In the genomic region with DNA sequence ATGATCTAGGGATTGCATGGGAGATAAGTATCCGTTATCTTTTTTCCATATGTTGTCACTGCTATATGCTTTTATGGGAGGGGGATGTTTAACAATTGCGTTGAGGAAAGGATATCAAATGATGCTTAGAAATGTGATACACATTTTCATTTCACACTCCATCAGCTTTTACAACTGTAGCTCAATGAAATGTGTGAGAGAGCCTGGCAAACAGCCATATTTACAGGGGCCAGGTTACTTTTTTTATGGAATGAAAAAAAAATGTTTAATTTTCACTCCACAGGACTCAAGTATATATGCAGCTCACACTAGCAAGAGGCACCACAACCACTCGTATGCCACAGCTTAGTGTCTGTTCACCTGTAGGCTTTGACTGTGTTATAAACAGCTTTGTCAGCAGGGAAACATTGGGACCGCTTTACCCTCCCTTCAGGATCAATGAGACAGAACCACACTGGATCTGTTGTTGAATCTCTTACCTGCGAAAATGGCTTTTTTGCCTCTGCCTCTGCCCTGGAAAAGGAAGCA, we compare ENCODE assay signal across 19 mouse cellular contexts.
DNase-seq lines count a peak whose midpoint lies in the region; ATAC-seq and TF ChIP-seq lines count a peak whose summit lies in the region.
"Had no signal": no experiment of that assay in that cellular context is flagged by ENCODE, and none has a peak within 500 bp of the region (broad histone marks: within the 10 kb centered on the region; RNA-seq: fewer than 3 reads in every experiment).

No protein-coding gene starts in this region.

- no peak overlapping the region for H3K9ac ChIP-seq in forebrain, embryonic 14.5 days (ENCODE audit: low read length)
- H3K9ac ChIP-seq in forebrain, postnatal 0 days, result no peak overlapping the region
- no peak overlapping the region for H3K9ac ChIP-seq in hindbrain, embryonic 15.5 days
- no peak overlapping the region for H3K9ac ChIP-seq in hindbrain, postnatal 0 days (replicated peaks; ENCODE audit: low read length)
- H3K9ac ChIP-seq in kidney, postnatal 0 days (ENCODE audit: low read depth, low read length), result no peak overlapping the region
- H3K9ac ChIP-seq in stomach, postnatal 0 days (ENCODE audit: low read length), result no peak overlapping the region
- H3K9ac ChIP-seq: embryonic facial prominence, embryonic 12.5 days; hindbrain, embryonic 12.5 days had no signal

- ATAC-seq in forebrain, embryonic 14.5 days, result no peak
- no peak for ATAC-seq in forebrain, postnatal 0 days
- ATAC-seq in hindbrain, embryonic 15.5 days (ENCODE audit: low FRiP score, low read depth), result no peak
- no peak for ATAC-seq in hindbrain, postnatal 0 days
- no peak for ATAC-seq in kidney, postnatal 0 days (replicated peaks; ENCODE audit: low FRiP score, low read depth)
- no peak for ATAC-seq in stomach, postnatal 0 days (ENCODE audit: low FRiP score, low TSS enrichment)
- ATAC-seq: forebrain, embryonic 16.5 days; inflammation-experienced regulatory T-cells, adult 6 months had no signal

- no peak for TF ChIP-seq EP300 in stomach, postnatal 0 days (optimal IDR thresholded peaks at IDR 0.05)

- H3K27me3 ChIP-seq in forebrain, embryonic 14.5 days (replicated peaks; ENCODE audit: control insufficient read depth, insufficient read depth, low read length), result no peaks in the 10 kb centered on the region
- no peaks in the 10 kb centered on the region for H3K27me3 ChIP-seq in forebrain, postnatal 0 days (ENCODE audit: insufficient read depth, low read length)
- H3K27me3 ChIP-seq in hindbrain, embryonic 15.5 days, result no peaks in the 10 kb centered on the region
- no peaks in the 10 kb centered on the region for H3K27me3 ChIP-seq in hindbrain, postnatal 0 days (ENCODE audit: insufficient read depth, low read length)
- no peaks in the 10 kb centered on the region for H3K27me3 ChIP-seq in kidney, postnatal 0 days (ENCODE audit: insufficient read depth, low read length)
- no peaks in the 10 kb centered on the region for H3K27me3 ChIP-seq in limb, embryonic 10.5 days (ENCODE audit: low read depth, poor library complexity, severe bottlenecking)
- H3K27me3 ChIP-seq in stomach, postnatal 0 days (ENCODE audit: control insufficient read depth, insufficient read depth, low read length), result no peaks in the 10 kb centered on the region
- H3K27me3 ChIP-seq: embryonic facial prominence, embryonic 12.5 days; hindbrain, embryonic 12.5 days had no signal

- DNase-seq in forebrain, embryonic 14.5 days (ENCODE audit: low spot score), result peak; percentile 60
- DNase-seq in forebrain, postnatal 0 days, result no peak
- no peak for DNase-seq in hindbrain, postnatal 0 days (ENCODE audit: low spot score)
- peak; percentile 61 for DNase-seq in kidney, postnatal 0 days (ENCODE audit: low spot score)
- no peak for DNase-seq in kidney, postnatal 10 days
- no peak for DNase-seq in limb, embryonic 10.5 days (ENCODE audit: low spot score)
- no peak for DNase-seq in stomach, postnatal 0 days (ENCODE audit: low spot score)
- DNase-seq: adrenal gland, postnatal 10 days; cerebellum, adult 11-12 months; cerebellum, adult 9-10 months; cerebellum, postnatal 25 days; gastrocnemius, postnatal 14 days; heart, adult 2 months had no signal

- no peaks in the 10 kb centered on the region for H3K36me3 ChIP-seq in forebrain, embryonic 14.5 days (ENCODE audit: control insufficient read depth, insufficient read depth, low read length)
- H3K36me3 ChIP-seq in forebrain, postnatal 0 days (ENCODE audit: insufficient read depth), result no peaks in the 10 kb centered on the region
- H3K36me3 ChIP-seq in hindbrain, embryonic 15.5 days, result no peaks in the 10 kb centered on the region
- H3K36me3 ChIP-seq in hindbrain, postnatal 0 days (ENCODE audit: insufficient read depth, low read length), result no peaks in the 10 kb centered on the region
- H3K36me3 ChIP-seq in kidney, postnatal 0 days (ENCODE audit: insufficient read depth, low read length), result no peaks in the 10 kb centered on the region
- H3K36me3 ChIP-seq in limb, embryonic 10.5 days, result no peaks in the 10 kb centered on the region
- H3K36me3 ChIP-seq in stomach, postnatal 0 days (ENCODE audit: control insufficient read depth, insufficient read depth, low read length), result no peaks in the 10 kb centered on the region
- H3K36me3 ChIP-seq: embryonic facial prominence, embryonic 12.5 days; hindbrain, embryonic 12.5 days had no signal

- no peaks in the 10 kb centered on the region for H3K9me3 ChIP-seq in forebrain, embryonic 14.5 days (replicated peaks; ENCODE audit: control insufficient read depth, low read length)
- no peaks in the 10 kb centered on the region for H3K9me3 ChIP-seq in forebrain, postnatal 0 days (ENCODE audit: low read length)
- no peaks in the 10 kb centered on the region for H3K9me3 ChIP-seq in hindbrain, embryonic 15.5 days
- H3K9me3 ChIP-seq in hindbrain, postnatal 0 days (ENCODE audit: low read length), result no peaks in the 10 kb centered on the region
- no peaks in the 10 kb centered on the region for H3K9me3 ChIP-seq in kidney, postnatal 0 days (replicated peaks; ENCODE audit: low read length)
- H3K9me3 ChIP-seq in limb, embryonic 10.5 days (replicated peaks), result no peaks in the 10 kb centered on the region
- no peaks in the 10 kb centered on the region for H3K9me3 ChIP-seq in stomach, postnatal 0 days (ENCODE audit: control insufficient read depth, low read length)
- H3K9me3 ChIP-seq: embryonic facial prominence, embryonic 12.5 days; hindbrain, embryonic 12.5 days had no signal

- peaks cover 30% of the 10 kb centered on the region for H3K4me1 ChIP-seq in forebrain, embryonic 14.5 days (ENCODE audit: control insufficient read depth, insufficient read depth, low read length)
- peaks cover 8% of the 10 kb centered on the region; the same call in 1 of the 2 replicates for H3K4me1 ChIP-seq in forebrain, postnatal 0 days (ENCODE audit: insufficient read depth)
- peaks cover 13% of the 10 kb centered on the region for H3K4me1 ChIP-seq in hindbrain, embryonic 15.5 days (replicated peaks)
- peaks cover 22% of the 10 kb centered on the region for H3K4me1 ChIP-seq in hindbrain, postnatal 0 days (ENCODE audit: insufficient read depth, low read length)
- peaks cover 29% of the 10 kb centered on the region; the same call in 1 of the 2 replicates for H3K4me1 ChIP-seq in kidney, postnatal 0 days (replicated peaks; ENCODE audit: insufficient read depth, low read length)
- peaks cover 43% of the 10 kb centered on the region for H3K4me1 ChIP-seq in limb, embryonic 10.5 days
- H3K4me1 ChIP-seq in stomach, postnatal 0 days (replicated peaks; ENCODE audit: control insufficient read depth, insufficient read depth), result no peaks in the 10 kb centered on the region; the same call in 1 of the 2 replicates

- H3K4me3 ChIP-seq in forebrain, embryonic 14.5 days (ENCODE audit: low read depth, low read length), result no peak overlapping the region
- H3K4me3 ChIP-seq in forebrain, postnatal 0 days (ENCODE audit: low read depth, low read length), result no peak overlapping the region
- H3K4me3 ChIP-seq in hindbrain, embryonic 15.5 days, result no peak overlapping the region
- H3K4me3 ChIP-seq in hindbrain, postnatal 0 days (ENCODE audit: low read length), result no peak overlapping the region
- no peak overlapping the region for H3K4me3 ChIP-seq in kidney, postnatal 0 days (replicated peaks; ENCODE audit: low read depth, low read length)
- no peak overlapping the region for H3K4me3 ChIP-seq in limb, embryonic 10.5 days
- no peak overlapping the region for H3K4me3 ChIP-seq in stomach, postnatal 0 days (ENCODE audit: low read depth, low read length)
- H3K4me3 ChIP-seq: embryonic facial prominence, embryonic 12.5 days; heart, adult 2 months; hindbrain, embryonic 12.5 days had no signal

- H3K27ac ChIP-seq in forebrain, embryonic 14.5 days (ENCODE audit: low read depth, low read length), result peak overlapping the region; percentile 14; the same call in 1 of the 2 replicates
- no peak overlapping the region for H3K27ac ChIP-seq in forebrain, postnatal 0 days (ENCODE audit: low read depth, low read length)
- 0 out of 2 replicates have a peak overlapping the region, but pooled peaks have one; percentile 20 for H3K27ac ChIP-seq in hindbrain, embryonic 15.5 days (replicated peaks)
- no peak overlapping the region for H3K27ac ChIP-seq in hindbrain, postnatal 0 days
- H3K27ac ChIP-seq in kidney, postnatal 0 days, result peak overlapping the region; percentile 19; the same call in 1 of the 2 replicates
- peak overlapping the region; percentile 83; the same call in 1 of the 2 replicates for H3K27ac ChIP-seq in limb, embryonic 10.5 days
- H3K27ac ChIP-seq in stomach, postnatal 0 days (replicated peaks), result no peak overlapping the region
- H3K27ac ChIP-seq: embryonic facial prominence, embryonic 12.5 days; heart, adult 2 months; hindbrain, embryonic 12.5 days had no signal

- no peak overlapping the region for H3K4me2 ChIP-seq in forebrain, embryonic 14.5 days (ENCODE audit: low read length)
- no peak overlapping the region for H3K4me2 ChIP-seq in forebrain, postnatal 0 days (ENCODE audit: low read depth)
- no peak overlapping the region for H3K4me2 ChIP-seq in hindbrain, embryonic 15.5 days
- H3K4me2 ChIP-seq in hindbrain, postnatal 0 days (ENCODE audit: low read depth, low read length), result no peak overlapping the region
- no peak overlapping the region for H3K4me2 ChIP-seq in kidney, postnatal 0 days (ENCODE audit: low read length)
- no peak overlapping the region for H3K4me2 ChIP-seq in stomach, postnatal 0 days (replicated peaks; ENCODE audit: low read depth)
- H3K4me2 ChIP-seq: embryonic facial prominence, embryonic 12.5 days; heart, embryonic 11.5 days; hindbrain, embryonic 12.5 days had no signal

- WGBS in forebrain, embryonic 14.5 days, result 77% methylated on average over 5 of the region's 5 CpGs
- 71% methylated on average over 5 of the region's 5 CpGs for WGBS in forebrain, postnatal 0 days
- 81% methylated on average over 5 of the region's 5 CpGs for WGBS in hindbrain, embryonic 15.5 days
- WGBS in hindbrain, postnatal 0 days, result 70% methylated on average over 5 of the region's 5 CpGs
- 41% methylated on average over 5 of the region's 5 CpGs for WGBS in kidney, postnatal 0 days
- 88% methylated on average over 5 of the region's 5 CpGs for WGBS in limb, embryonic 10.5 days
- WGBS in stomach, postnatal 0 days, result 80% methylated on average over 5 of the region's 5 CpGs

- TF ChIP-seq CTCF in forebrain, postnatal 0 days (IDR thresholded peaks at IDR 0.05; ENCODE audit: low read depth), result no peak
- TF ChIP-seq CTCF in hindbrain, postnatal 0 days (IDR thresholded peaks at IDR 0.05; ENCODE audit: low read depth), result no peak
- TF ChIP-seq CTCF in kidney, postnatal 0 days (IDR thresholded peaks at IDR 0.05; ENCODE audit: low read depth), result no peak
- TF ChIP-seq CTCF in stomach, postnatal 0 days (IDR thresholded peaks at IDR 0.05; ENCODE audit: low read depth), result no peak

Comparison
In these comparisons a context has a peak if more than half of its experiments do, and no peak if none do; other contexts are left out.
1. DNase-seq: peak in forebrain, embryonic 14.5 days (single experiment) and kidney, postnatal 0 days (single experiment); none in forebrain, postnatal 0 days (single experiment), hindbrain, postnatal 0 days (single experiment), kidney, postnatal 10 days (single experiment), limb, embryonic 10.5 days (single experiment) and stomach, postnatal 0 days (single experiment).
2. H3K27ac ChIP-seq: peak in forebrain, embryonic 14.5 days (single experiment), hindbrain, embryonic 15.5 days (single experiment), kidney, postnatal 0 days (single experiment) and limb, embryonic 10.5 days (single experiment); none in forebrain, postnatal 0 days (single experiment), hindbrain, postnatal 0 days (single experiment) and stomach, postnatal 0 days (single experiment).